Mouse (Mus musculus) limb, embryonic 15.5 days (tissue): ENCODE measurements around the gene Wars2. TPM values are rescaled to one million over a fixed set of nuclear protein-coding genes. Genes with fewer than 3 reads are reported as not detected.

Source experiments
- ATAC-seq: fragments of 200-750 bp; cut with Nextera tagmentation; 2 replicates; pipeline ENCODE4 v1.8.0; 2017; ENCODE audit warnings: low read depth, moderate TSS enrichment; ENCODE audit not compliant: insufficient number of reproducible peaks, low FRiP score, low TSS enrichment
- H3K27ac ChIP-seq: fragments of 300-500 bp; sonication (generic); 2 replicates; pipeline ENCODE4 v1.5.1; 2015; ENCODE audit warnings: moderate library complexity, mild to moderate bottlenecking, inconsistent platforms
- H3K27me3 ChIP-seq: fragments of 300-500 bp; sonication (generic); 2 replicates; pipeline ENCODE4 v1.6.1; 2015; ENCODE audit warnings: inconsistent platforms
- H3K36me3 ChIP-seq: fragments of 300-500 bp; sonication (generic); 2 replicates; pipeline ENCODE4 v1.6.1; 2015; ENCODE audit warnings: inconsistent platforms
- H3K4me1 ChIP-seq: fragments of 300-500 bp; sonication (generic); 2 replicates; pipeline ENCODE4 v1.6.1; 2015; ENCODE audit warnings: inconsistent platforms
- H3K4me2 ChIP-seq: fragments of 300-500 bp; sonication (generic); 2 replicates; pipeline ENCODE4 v1.6.1; 2015; ENCODE audit warnings: mild to moderate bottlenecking, inconsistent platforms
- H3K4me3 ChIP-seq: fragments of 300-500 bp; sonication (generic); 2 replicates; pipeline ENCODE4 v1.5.1; 2015; ENCODE audit warnings: mild to moderate bottlenecking, inconsistent platforms
- H3K9ac ChIP-seq: fragments of 300-500 bp; sonication (generic); 2 replicates; pipeline ENCODE4 v1.6.1; 2015; ENCODE audit warnings: inconsistent platforms
- H3K9me3 ChIP-seq: fragments of 300-500 bp; sonication (generic); 2 replicates; pipeline ENCODE4 v1.6.1; 2016; ENCODE audit warnings: inconsistent platforms
- WGBS: fragments of 180-500 bp; shearing (Covaris S2); methylation state at CpG from one replicate; pipeline ENCODE4 v1.1.7; 2015; 5-methylcytosine and 5-hydroxymethylcytosine counted together
- polyA plus RNA-seq: library from polyadenylated mRNA; unstranded; fragments of >200 nt; fragmentation: Nextera tagmentation; extraction: Ambion mirVana; gene quantifications from 2 replicates; pipeline ENCODE4 v1.2.1, GENCODE M21; 2015

Gene Wars2
- polyA plus RNA-seq, 1 experiment from 2014 or later, result 8.3 TPM

DNA sequence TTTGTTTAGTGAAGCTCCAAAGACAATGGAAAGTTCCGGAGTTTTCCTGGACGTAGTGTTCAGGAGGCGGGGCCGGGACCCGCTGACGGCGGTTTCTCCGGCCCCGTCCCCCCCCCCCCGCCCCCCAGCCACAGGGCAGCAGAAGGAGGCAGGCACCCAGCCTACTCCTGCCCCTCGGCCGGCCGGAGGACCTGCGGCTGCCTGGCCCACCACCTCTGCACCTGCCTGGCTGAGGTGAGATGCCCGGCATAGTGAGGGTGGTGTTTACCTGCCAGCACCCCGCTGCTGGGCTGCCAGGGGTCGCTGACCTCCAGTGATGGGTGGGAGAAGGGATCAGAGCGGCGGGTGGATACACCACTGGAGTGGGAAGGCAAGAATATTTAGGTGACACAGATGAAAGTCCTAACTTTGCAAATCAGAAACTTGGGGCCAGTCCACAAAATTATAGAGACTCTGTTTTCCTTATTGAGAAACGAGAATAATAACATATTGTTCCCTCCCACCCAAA is 99.4 kb downstream of the Wars2 start, which contains the start of gene Tbx15:
Gene Tbx15, plus strand, starts transcription at position 169 of the 508 bp plus-strand sequence.
- Histone ChIP-seq H3K4me2 (peak within 1 kb of the TSS; percentile 55), H3K36me3 (no peaks in the 10 kb centered on the region), H3K27me3 (peaks cover 70% of the 10 kb centered on the region), H3K4me1 (peaks cover 32% of the 10 kb centered on the region), H3K4me3 (peak within 1 kb of the TSS; percentile 42), H3K27ac (peak within 1 kb of the TSS; percentile 71), H3K9ac (peak within 1 kb of the TSS; percentile 50), H3K9me3 (no peaks in the 10 kb centered on the region)
- WGBS, result 1% methylated on average over 17 of the region's 20 CpGs
- no peak for ATAC-seq

DNA sequence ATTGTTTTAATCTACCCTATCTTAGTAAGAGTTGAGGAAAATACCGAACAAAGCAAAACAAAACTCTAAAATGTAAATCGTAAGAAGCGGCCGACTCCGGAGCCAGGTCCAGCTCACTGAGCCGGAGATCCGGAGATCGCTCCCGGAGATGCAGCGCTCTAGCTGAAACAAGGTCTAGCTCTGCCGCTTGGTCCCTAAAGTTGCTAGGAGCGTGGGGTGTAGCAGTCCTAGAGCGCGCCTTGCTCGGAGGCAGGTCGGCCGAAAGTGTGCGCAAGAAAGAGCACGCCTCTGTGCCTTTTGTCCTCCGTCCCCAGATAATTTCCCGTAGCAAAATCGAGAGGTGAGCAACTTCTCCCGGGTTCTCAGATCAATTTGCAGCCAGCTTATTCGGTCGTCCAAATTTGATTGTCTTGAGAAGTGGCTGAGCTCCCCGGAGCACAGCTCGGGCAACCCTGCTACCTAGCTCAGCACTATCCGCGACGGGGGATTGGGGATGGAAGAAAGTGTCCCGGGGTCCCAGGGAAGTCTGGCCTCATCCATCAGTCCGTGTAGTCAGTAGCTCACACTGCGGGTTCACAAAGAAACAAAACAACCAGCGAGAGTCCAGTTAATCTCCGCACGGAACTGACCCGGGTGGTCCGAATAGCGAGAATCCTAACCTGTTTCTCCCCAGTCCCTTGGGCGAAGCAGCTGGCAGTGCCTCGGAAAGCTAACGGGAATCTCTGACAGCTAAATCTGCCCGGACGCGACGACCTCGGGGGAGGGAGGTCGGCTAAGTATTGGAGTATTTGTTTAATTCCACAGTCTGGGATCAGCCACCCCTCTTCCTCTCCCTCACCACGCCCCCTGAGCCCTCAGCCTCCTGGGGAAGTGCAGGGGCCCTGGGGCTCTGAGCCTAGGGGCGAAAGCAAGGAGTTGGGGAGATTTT is 100.2 kb downstream of the Wars2 start:
- Histone ChIP-seq H3K4me2 (peak overlapping the region; percentile 55), H3K9me3 (no peaks in the 10 kb centered on the region), H3K36me3 (no peaks in the 10 kb centered on the region), H3K9ac (peak overlapping the region; percentile 44), H3K27me3 (peaks cover 71% of the 10 kb centered on the region), H3K4me3 (peak overlapping the region; percentile 42), H3K4me1 (peaks cover 32% of the 10 kb centered on the region), H3K27ac (peak overlapping the region; percentile 68)
- WGBS, result under 1% methylated on average over 50 of the region's 50 CpGs
- ATAC-seq, result no peak

DNA sequence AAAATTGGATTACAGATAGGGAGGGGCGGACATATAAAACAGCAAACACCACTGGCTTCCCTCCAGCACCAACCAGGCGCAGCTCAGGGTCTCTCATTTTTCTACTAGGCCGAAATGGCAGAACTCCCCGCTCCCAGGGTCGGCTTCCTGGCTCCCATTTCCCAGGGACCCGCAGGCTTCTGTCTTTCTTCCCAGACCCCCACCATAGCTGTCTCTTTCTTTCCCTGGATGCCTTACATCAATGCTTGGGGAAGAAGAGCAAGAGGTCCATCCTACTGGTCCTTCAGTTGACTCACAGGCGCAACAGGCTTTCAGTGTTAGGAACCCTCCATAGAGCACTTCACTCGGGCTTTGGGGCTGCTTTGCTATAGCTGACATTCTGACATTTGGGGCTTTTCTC is 101.6 kb downstream of the Wars2 start:
- WGBS, result 28% methylated on average over 8 of the region's 8 CpGs
- peaks cover 28% of the 10 kb centered on the region for H3K4me1 ChIP-seq
- no peaks in the 10 kb centered on the region for H3K36me3 ChIP-seq
- H3K9me3 ChIP-seq, result no peaks in the 10 kb centered on the region
- peaks cover 69% of the 10 kb centered on the region for H3K27me3 ChIP-seq
- ATAC-seq, result no peak
- H3K4me3 ChIP-seq, result 0 out of 2 replicates have a peak overlapping the region, but pooled peaks have one; percentile 5
- no peak overlapping the region for H3K9ac ChIP-seq
- peak overlapping the region; percentile 55 for H3K27ac ChIP-seq
- H3K4me2 ChIP-seq, result peak overlapping the region; percentile 30; the same call in 1 of the 2 replicates

DNA sequence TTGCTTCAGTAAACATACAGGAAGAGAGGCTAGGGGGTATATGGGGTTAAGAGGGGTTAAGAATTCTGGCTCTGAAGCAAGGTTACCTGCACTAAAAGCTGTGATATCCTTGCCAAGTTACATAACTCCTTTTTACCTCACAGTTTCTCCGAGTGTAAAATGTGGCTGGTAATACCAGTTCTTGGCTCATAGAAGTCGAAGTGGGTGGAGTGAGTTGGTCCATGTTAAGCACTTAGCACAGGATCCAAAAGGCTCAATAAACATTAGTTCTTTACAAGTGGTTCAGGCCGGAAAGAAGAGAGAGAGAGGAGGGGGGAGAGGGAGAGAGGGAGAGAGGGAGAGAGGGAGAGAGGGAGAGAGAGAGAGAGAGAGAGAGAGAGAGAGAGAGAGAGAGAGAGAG is 104.5 kb downstream of the Wars2 start:
- H3K4me2 ChIP-seq, result no peak overlapping the region
- WGBS, result 20% methylated on average over 3 of the region's 3 CpGs
- peaks cover 67% of the 10 kb centered on the region for H3K27me3 ChIP-seq
- H3K9ac ChIP-seq, result no peak overlapping the region
- H3K36me3 ChIP-seq, result no peaks in the 10 kb centered on the region
- no peaks in the 10 kb centered on the region for H3K9me3 ChIP-seq
- no peak overlapping the region for H3K4me3 ChIP-seq
- H3K4me1 ChIP-seq, result peaks cover 50% of the 10 kb centered on the region
- no peak for ATAC-seq
- no peak overlapping the region for H3K27ac ChIP-seq

DNA sequence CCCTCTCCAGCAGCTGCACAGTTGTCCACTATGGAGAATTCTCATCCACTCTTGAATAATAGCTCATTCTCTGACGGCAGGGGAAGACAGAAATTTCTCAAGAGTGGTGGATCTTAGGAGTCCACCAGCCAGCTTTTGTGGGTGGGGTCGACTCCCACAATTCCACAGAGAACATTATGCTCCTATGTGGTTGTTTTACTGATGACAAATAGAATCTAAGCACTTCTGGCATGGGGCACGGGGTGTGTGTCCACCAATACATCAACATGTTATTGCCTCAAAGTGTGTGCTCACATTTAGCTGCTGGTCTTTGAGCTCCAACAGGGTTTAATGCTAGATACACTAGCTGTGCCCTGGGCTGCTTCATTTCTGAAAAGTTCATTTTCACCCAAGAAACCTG is 105.8 kb downstream of the Wars2 start:
- H3K4me1 ChIP-seq, result peaks cover 42% of the 10 kb centered on the region
- H3K9me3 ChIP-seq, result no peaks in the 10 kb centered on the region
- H3K36me3 ChIP-seq, result no peaks in the 10 kb centered on the region
- peaks cover 74% of the 10 kb centered on the region for H3K27me3 ChIP-seq
- 48% methylated on average over 3 of the region's 3 CpGs for WGBS
- H3K4me2 ChIP-seq, result no peak overlapping the region
- H3K9ac ChIP-seq, result no peak overlapping the region
- no peak for ATAC-seq
- no peak overlapping the region for H3K27ac ChIP-seq
- no peak overlapping the region for H3K4me3 ChIP-seq

DNA sequence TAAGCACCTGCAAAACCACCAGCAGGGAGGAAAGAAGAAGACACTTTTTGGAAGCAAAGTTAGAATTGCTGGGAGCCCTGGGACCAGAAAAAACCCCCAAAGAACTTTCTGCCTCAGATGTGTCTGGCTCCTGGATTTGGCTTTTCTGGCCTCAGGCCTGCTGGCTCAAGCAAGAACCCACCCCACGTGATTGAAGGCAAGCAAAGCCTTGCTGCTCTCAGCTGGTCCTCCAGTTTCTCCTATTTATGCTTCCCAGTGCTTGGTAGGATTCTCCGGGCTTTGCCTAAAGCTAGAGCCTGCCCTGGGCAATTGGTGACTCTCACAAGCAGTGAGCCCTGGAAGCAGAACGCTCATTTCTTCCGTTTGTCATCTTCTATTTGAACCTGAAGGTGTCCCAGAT is 106.7 kb downstream of the Wars2 start:
- Histone ChIP-seq H3K27ac (peak overlapping the region; percentile 71), H3K4me2 (0 out of 2 replicates have a peak overlapping the region, but pooled peaks have one; percentile 2), H3K4me3 (no peak overlapping the region), H3K9ac (no peak overlapping the region), H3K36me3 (no peaks in the 10 kb centered on the region), H3K4me1 (peaks cover 41% of the 10 kb centered on the region), H3K27me3 (peaks cover 70% of the 10 kb centered on the region), H3K9me3 (no peaks in the 10 kb centered on the region)
- WGBS, result 18% methylated on average over 4 of the region's 4 CpGs
- peak; percentile 65; the same call in 1 of the 2 replicates for ATAC-seq

DNA sequence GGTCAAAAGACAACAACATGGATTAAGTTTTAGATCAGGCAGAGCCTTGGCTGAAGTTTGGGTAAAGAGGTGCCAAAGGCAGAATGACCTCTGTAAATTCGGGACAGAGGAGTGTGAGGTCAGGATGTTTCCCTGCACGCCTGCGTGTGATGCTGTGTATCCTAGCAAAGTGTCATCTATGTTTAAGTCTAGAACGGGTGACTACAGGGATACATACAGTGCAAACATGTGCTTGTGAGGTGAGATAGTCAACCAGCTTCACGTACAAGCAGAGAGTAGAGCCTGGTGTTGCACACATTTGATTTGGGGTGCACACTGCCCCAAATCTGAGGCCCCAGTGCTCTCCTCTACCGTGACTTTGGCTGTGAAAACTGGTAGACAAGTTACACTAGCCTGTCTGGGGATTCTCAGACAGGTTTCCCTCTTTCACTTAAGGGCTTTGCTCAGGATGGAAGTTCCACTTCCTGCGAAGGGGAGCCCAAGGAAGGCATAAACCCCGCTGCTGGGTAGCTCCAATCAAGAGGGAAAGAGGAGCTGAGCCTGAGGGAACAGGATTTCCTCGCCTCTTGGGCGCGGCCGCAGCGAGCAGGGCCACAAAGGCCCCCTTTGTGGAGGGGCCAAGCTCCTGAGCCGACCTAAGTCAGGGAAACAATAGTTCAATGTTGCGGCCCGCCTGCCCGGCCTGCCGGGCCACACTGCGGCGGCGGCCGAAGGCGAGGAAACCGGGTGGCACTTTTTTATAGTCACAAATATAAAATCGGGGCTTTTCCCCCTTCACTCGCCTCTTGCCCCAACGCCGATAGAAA is 107.3 kb downstream of the Wars2 start:
- Histone ChIP-seq H3K9me3 (no peaks in the 10 kb centered on the region), H3K4me1 (peaks cover 40% of the 10 kb centered on the region), H3K9ac (no peak overlapping the region), H3K4me3 (peak overlapping the region; percentile 27), H3K27me3 (peaks cover 64% of the 10 kb centered on the region), H3K4me2 (peak overlapping the region; percentile 45), H3K27ac (peak overlapping the region; percentile 71), H3K36me3 (no peaks in the 10 kb centered on the region)
- ATAC-seq, result no peak
- WGBS, result 9% methylated on average over 28 of the region's 28 CpGs

DNA sequence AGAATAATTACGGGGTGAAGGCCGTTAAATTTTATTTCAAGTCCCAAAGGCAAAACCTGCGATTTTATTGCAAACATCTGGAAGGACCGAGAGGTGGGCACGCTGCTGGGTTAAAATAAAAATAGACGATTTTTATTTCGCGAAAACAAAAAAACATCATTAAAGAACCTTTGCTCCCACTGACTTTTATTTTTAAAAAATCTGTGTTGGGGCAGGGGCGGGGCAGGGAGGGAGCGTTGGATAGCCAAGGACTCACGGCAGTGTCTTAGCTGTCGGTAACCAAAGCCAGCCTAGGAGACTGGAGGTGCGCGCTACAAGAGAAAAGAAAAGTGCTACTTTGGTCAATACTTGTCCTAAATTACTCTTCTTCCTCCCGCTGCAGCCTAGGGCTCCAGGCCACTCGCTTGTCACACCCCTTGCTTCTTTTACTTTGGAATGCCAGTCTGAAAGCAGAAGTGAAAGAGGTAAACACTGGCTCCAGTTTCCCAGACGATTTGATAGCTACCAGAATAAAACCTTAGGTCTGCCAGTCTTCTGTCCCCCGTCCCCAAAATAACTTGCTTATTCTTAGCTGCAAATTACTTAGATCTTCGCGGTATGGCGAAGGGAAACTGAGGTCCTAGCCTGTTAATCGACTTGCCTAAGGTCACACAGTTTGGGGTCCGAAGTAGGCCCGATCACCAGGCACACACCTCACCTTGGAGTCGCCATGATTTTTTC is 108.1 kb downstream of the Wars2 start:
- ATAC-seq, result no peak
- WGBS, result 6% methylated on average over 25 of the region's 25 CpGs
- peak overlapping the region; percentile 27 for H3K4me3 ChIP-seq
- H3K4me1 ChIP-seq, result peaks cover 42% of the 10 kb centered on the region
- peak overlapping the region; percentile 45 for H3K4me2 ChIP-seq
- no peaks in the 10 kb centered on the region for H3K9me3 ChIP-seq
- H3K27me3 ChIP-seq, result peaks cover 56% of the 10 kb centered on the region
- H3K9ac ChIP-seq, result no peak overlapping the region
- peak overlapping the region; percentile 71 for H3K27ac ChIP-seq
- no peaks in the 10 kb centered on the region for H3K36me3 ChIP-seq

DNA sequence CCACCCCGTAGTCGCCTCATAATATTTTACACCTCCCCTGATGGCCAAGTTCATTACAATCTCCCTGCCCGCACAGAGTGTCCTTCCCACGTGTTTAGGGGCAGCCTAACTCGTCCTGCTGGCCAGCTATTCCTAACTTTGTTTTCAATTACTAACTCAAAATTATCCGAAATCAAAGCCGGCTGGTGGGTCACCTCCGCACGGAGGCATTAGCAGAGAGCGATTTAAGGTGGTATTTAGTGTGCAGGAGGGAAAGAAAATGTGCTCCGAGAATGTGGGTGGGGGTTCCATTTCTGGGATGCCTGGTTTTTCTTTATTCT is 108.6 kb downstream of the Wars2 start:
- H3K27me3 ChIP-seq, result peaks cover 53% of the 10 kb centered on the region
- peak overlapping the region; percentile 27 for H3K4me3 ChIP-seq
- no peak overlapping the region for H3K9ac ChIP-seq
- peak overlapping the region; percentile 45 for H3K4me2 ChIP-seq
- peaks cover 44% of the 10 kb centered on the region for H3K4me1 ChIP-seq
- peak overlapping the region; percentile 54 for H3K27ac ChIP-seq
- H3K9me3 ChIP-seq, result no peaks in the 10 kb centered on the region
- no peak for ATAC-seq
- WGBS, result 13% methylated on average over 11 of the region's 11 CpGs
- no peaks in the 10 kb centered on the region for H3K36me3 ChIP-seq

DNA sequence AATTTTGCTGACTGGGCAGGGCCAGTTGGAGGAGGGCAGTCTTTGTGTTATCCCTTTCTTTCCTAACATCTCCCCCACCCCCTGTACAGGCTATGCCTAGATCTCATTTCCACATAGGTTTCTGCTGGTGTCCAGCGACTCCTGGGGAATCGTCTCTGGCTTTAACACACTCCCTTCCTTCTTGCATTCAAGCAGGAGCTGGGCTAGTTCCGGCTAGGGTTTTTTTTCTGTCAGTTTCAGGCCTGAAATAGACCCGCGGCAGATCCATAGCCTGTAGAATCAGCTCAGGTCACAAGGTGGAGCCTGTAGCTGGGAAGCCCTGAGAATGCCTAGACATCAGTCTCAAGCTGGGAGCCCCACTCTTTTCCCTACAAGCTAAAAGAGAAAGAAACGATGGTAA is 109.0 kb downstream of the Wars2 start:
- ATAC-seq, result no peak
- Histone ChIP-seq H3K4me2 (peak overlapping the region; percentile 45), H3K4me1 (peaks cover 44% of the 10 kb centered on the region), H3K9me3 (no peaks in the 10 kb centered on the region), H3K27me3 (peaks cover 49% of the 10 kb centered on the region), H3K9ac (no peak overlapping the region), H3K27ac (peak overlapping the region; percentile 54; the same call in 1 of the 2 replicates), H3K4me3 (peak overlapping the region; percentile 27; the same call in 1 of the 2 replicates), H3K36me3 (no peaks in the 10 kb centered on the region)
- 11% methylated on average over 6 of the region's 6 CpGs for WGBS
